Mouse (Mus musculus) heart, postnatal 0 days (tissue): ENCODE measurements around the gene Pacs2.

Experiments used
- CTCF ChIP-seq: IDR thresholded peaks from 2 replicates; pipeline ENCODE4 v1.5.1; 2016; ENCODE audit warnings: antibody characterized with exemption, control low read depth, low read depth
- EP300 ChIP-seq: IDR thresholded peaks from 2 replicates; pipeline ENCODE4 v1.6.1; 2016; ENCODE audit warnings: antibody characterized with exemption, low read depth

DNA sequence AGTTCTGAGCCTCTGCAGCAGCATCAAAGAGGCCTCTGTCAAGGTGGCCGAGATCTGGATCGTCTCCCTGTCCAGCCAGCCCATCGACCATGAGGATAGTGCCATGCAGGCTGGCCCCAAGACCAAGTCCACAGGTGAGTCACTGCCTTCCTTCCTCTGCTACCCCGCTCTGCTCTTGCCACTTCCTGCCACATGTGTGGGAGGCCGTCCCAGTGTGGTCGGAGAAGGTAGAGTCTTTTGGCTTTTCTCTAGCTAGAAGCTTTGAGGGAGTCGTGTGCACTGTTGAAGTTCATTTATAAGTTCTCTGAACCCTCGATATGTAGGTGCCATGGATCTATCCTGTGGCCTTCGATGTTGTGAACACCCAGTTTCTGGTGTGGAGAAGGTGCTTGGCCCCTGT, 35.5 kb downstream of the Pacs2 start:
- TF ChIP-seq CTCF (no peak), EP300 (no peak)
